Mouse (Mus musculus) hindbrain, embryonic 11.5 days (tissue): ENCODE measurements around the gene Fntb. TPM values are rescaled to one million over a fixed set of nuclear protein-coding genes. Genes with fewer than 3 reads are reported as not detected.
A peak's percentile ranks its signal among the peaks of the same experiment; 100 is the strongest.

Experiments
- ATAC-seq: fragments of 200-750 bp; cut with Nextera tagmentation; 2 replicates; pipeline ENCODE4 v1.8.0; 2017; ENCODE audit warnings: mild to moderate bottlenecking, moderate TSS enrichment, moderate library complexity; ENCODE audit not compliant: low FRiP score
- DNase-seq: peaks from one replicate; pipeline ENCODE4 v3.0.0-alpha.2; 2015; ENCODE audit warnings: low spot score
- H3K27ac ChIP-seq: fragments of 300-500 bp; sonication (generic); 2 replicates; pipeline ENCODE4 v1.5.1; 2014; ENCODE audit warnings: mild to moderate bottlenecking, low read depth, low read length
- H3K27me3 ChIP-seq: fragments of 300-500 bp; sonication (generic); 2 replicates; pipeline ENCODE4 v1.6.1; 2014; ENCODE audit warnings: mild to moderate bottlenecking, low read length, moderate library complexity, mixed read lengths; ENCODE audit not compliant: control insufficient read depth, insufficient read depth
- H3K36me3 ChIP-seq: fragments of 300-500 bp; sonication (generic); 2 replicates; pipeline ENCODE4 v1.6.1; 2014; ENCODE audit warnings: mild to moderate bottlenecking, low read length, moderate library complexity, mixed read lengths; ENCODE audit not compliant: control insufficient read depth, insufficient read depth
- H3K4me1 ChIP-seq: fragments of 300-500 bp; sonication (generic); replicated peaks from 2 replicates; pipeline ENCODE4 v1.6.1; 2014; ENCODE audit warnings: low read length, mixed read lengths; ENCODE audit not compliant: control insufficient read depth, insufficient read depth
- H3K4me2 ChIP-seq: fragments of 300-500 bp; sonication (generic); replicated peaks from 2 replicates; pipeline ENCODE4 v1.6.1; 2014; ENCODE audit warnings: mild to moderate bottlenecking, low read depth, low read length
- H3K4me3 ChIP-seq: fragments of 300-500 bp; sonication (generic); 2 replicates; pipeline ENCODE4 v1.5.1; 2014; ENCODE audit warnings: low read depth, low read length
- H3K9ac ChIP-seq: fragments of 300-500 bp; sonication (generic); 2 replicates; pipeline ENCODE4 v1.6.1; 2014; ENCODE audit warnings: low read depth, low read length
- H3K9me3 ChIP-seq: fragments of 300-500 bp; sonication (generic); 2 replicates; pipeline ENCODE4 v1.6.1; 2016; ENCODE audit warnings: low read length; ENCODE audit not compliant: control insufficient read depth
- WGBS: fragments of 180-500 bp; shearing (Covaris S2); extraction: QIAGEN DNeasy Blood & Tissue Kit; methylation state at CpG from one replicate; pipeline ENCODE4 v1.1.7; 2014; 5-methylcytosine and 5-hydroxymethylcytosine counted together
- polyA plus RNA-seq: library from polyadenylated mRNA; unstranded; fragments of >200 nt; fragmentation: Nextera tagmentation; extraction: Ambion mirVana; gene quantifications from 2 replicates; pipeline ENCODE4 v1.2.1, GENCODE M21; 2014

Fntb gene
- 42.5 and 43.5 TPM in 2 replicates for polyA plus RNA-seq

- peaks cover 3% of the 10 kb centered on the region; the same call in 1 of the 2 replicates for H3K4me1 ChIP-seq
- H3K9me3 ChIP-seq: no peaks in the 10 kb centered on the region
- ATAC-seq: peak; percentile 98
- H3K27ac ChIP-seq: peak within 1 kb of the TSS; percentile 64
- H3K27me3 ChIP-seq: no peaks in the 10 kb centered on the region
- no peaks in the 10 kb centered on the region for H3K36me3 ChIP-seq
- WGBS: under 1% methylated on average over 31 of the region's 31 CpGs
- peak within 1 kb of the TSS; percentile 63 for H3K4me3 ChIP-seq
- peak within 1 kb of the TSS; percentile 72 for H3K9ac ChIP-seq
- peak within 1 kb of the TSS; percentile 47 for H3K4me2 ChIP-seq
- peak; percentile 97 for DNase-seq
Observed at GRCm38 (mm10) chr12:76765354-76765851, at the start of gene Fntb, which contains the start of gene Churc1. TSS of gene Fntb (plus strand) at chr12:76765589. TSS of gene Churc1 (plus strand) at chr12:76765538.

- no peak overlapping the region for H3K9ac ChIP-seq
- DNase-seq (no peak), ATAC-seq (no peak)
- no peak overlapping the region for H3K4me2 ChIP-seq
- no peaks in the 10 kb centered on the region for H3K36me3 ChIP-seq
- no peak overlapping the region for H3K4me3 ChIP-seq
- H3K4me1 ChIP-seq: no peaks in the 10 kb centered on the region
- no peaks in the 10 kb centered on the region for H3K9me3 ChIP-seq
- H3K27ac ChIP-seq: no peak overlapping the region
- H3K27me3 ChIP-seq: no peaks in the 10 kb centered on the region
- WGBS: 88% methylated on average over 4 of the region's 4 CpGs
Observed at GRCm38 (mm10) chr12:76718384-76718783, 47.0 kb upstream of the Fntb start.

- H3K27me3 ChIP-seq: no peaks in the 10 kb centered on the region
- no peak overlapping the region for H3K27ac ChIP-seq
- H3K4me3 ChIP-seq: no peak overlapping the region
- H3K9me3 ChIP-seq: no peaks in the 10 kb centered on the region
- no peak overlapping the region for H3K9ac ChIP-seq
- no peak overlapping the region for H3K4me2 ChIP-seq
- DNase-seq: no peak
- no peak for ATAC-seq
- no peaks in the 10 kb centered on the region for H3K4me1 ChIP-seq
- no peaks in the 10 kb centered on the region for H3K36me3 ChIP-seq
Observed at GRCm38 (mm10) chr12:76720572-76720971, 44.8 kb upstream of the Fntb start.

GRCm38 (mm10) chr12:76722026-76722425, 43.4 kb upstream of the Fntb start:
- DNase-seq: no peak
- WGBS: 83% methylated on average over 3 of the region's 3 CpGs
- no peaks in the 10 kb centered on the region for H3K27me3 ChIP-seq
- no peak overlapping the region for H3K4me2 ChIP-seq
- no peaks in the 10 kb centered on the region for H3K9me3 ChIP-seq
- no peaks in the 10 kb centered on the region for H3K36me3 ChIP-seq
- no peak overlapping the region for H3K27ac ChIP-seq
- no peak overlapping the region for H3K9ac ChIP-seq
- no peaks in the 10 kb centered on the region for H3K4me1 ChIP-seq
- no peak overlapping the region for H3K4me3 ChIP-seq
- no peak for ATAC-seq

GRCm38 (mm10) chr12:76727955-76728354, 37.4 kb upstream of the Fntb start:
- ATAC-seq (no peak), DNase-seq (no peak)
- 81% methylated on average over 4 of the region's 4 CpGs for WGBS

GRCm38 (mm10) chr12:76750866-76751459, 14.4 kb upstream of the Fntb start:
- no peaks in the 10 kb centered on the region for H3K9me3 ChIP-seq
- 84% methylated on average over 16 of the region's 16 CpGs for WGBS
- no peak overlapping the region for H3K4me3 ChIP-seq
- DNase-seq (no peak), ATAC-seq (no peak)
- H3K27me3 ChIP-seq: no peaks in the 10 kb centered on the region
- no peak overlapping the region for H3K27ac ChIP-seq
- no peaks in the 10 kb centered on the region for H3K36me3 ChIP-seq
- no peak overlapping the region for H3K4me2 ChIP-seq
- H3K9ac ChIP-seq: no peak overlapping the region
- no peaks in the 10 kb centered on the region for H3K4me1 ChIP-seq

More at GRCm38 (mm10) chr12:76727955-76728354, 37.4 kb upstream of the Fntb start:
- Histone ChIP-seq H3K9me3 (no peaks in the 10 kb centered on the region), H3K4me2 (no peak overlapping the region), H3K27ac (no peak overlapping the region), H3K4me1 (no peaks in the 10 kb centered on the region), H3K4me3 (no peak overlapping the region), H3K36me3 (no peaks in the 10 kb centered on the region), H3K9ac (no peak overlapping the region), H3K27me3 (no peaks in the 10 kb centered on the region)

GRCm38 (mm10) chr12:76752652-76753318, 12.6 kb upstream of the Fntb start:
- H3K9me3 ChIP-seq: no peaks in the 10 kb centered on the region
- H3K4me1 ChIP-seq: no peaks in the 10 kb centered on the region
- H3K27me3 ChIP-seq: no peaks in the 10 kb centered on the region
- no peak overlapping the region for H3K4me3 ChIP-seq
- H3K36me3 ChIP-seq: no peaks in the 10 kb centered on the region
- H3K4me2 ChIP-seq: no peak overlapping the region
- peak; percentile 76 for DNase-seq
- WGBS: 54% methylated on average over 14 of the region's 14 CpGs
- H3K27ac ChIP-seq: no peak overlapping the region
- no peak overlapping the region for H3K9ac ChIP-seq
- ATAC-seq: no peak

GRCm38 (mm10) chr12:76765901-76766630, 677 bp downstream of the Fntb start:
- Histone ChIP-seq H3K4me1 (peaks cover 3% of the 10 kb centered on the region; the same call in 1 of the 2 replicates), H3K36me3 (no peaks in the 10 kb centered on the region), H3K27ac (peak overlapping the region; percentile 64), H3K27me3 (no peaks in the 10 kb centered on the region), H3K4me3 (peak overlapping the region; percentile 63), H3K4me2 (peak overlapping the region; percentile 47), H3K9ac (peak overlapping the region; percentile 72), H3K9me3 (no peaks in the 10 kb centered on the region)
- ATAC-seq (peak; percentile 28), DNase-seq (no peak)
- 35% methylated on average over 20 of the region's 20 CpGs for WGBS
